Mouse (Mus musculus) hindlimb bud, embryonic 11.5 days (tissue): Measurements from ENCODE around the gene Smug1.

Experiments
- DNase-seq: peaks from one replicate; pipeline ENCODE4 v3.0.0-alpha.2; 2012; ENCODE audit warnings: low read depth, low spot score; ENCODE audit errors: extremely low spot score

Smug1 gene

GRCm38 (mm10) chr15:103178137-103178536 lies 11.2 kb upstream of the Smug1 start:
- no peak for DNase-seq

- DNase-seq = no peak
These were observed 10.7 kb upstream of the Smug1 start for GRCm38 (mm10) chr15:103177611-103178041.

GRCm38 (mm10) chr15:103176874-103177421 lies 10.1 kb upstream of the Smug1 start:
- DNase-seq = no peak

- DNase-seq = no peak
These were observed 6.4 kb upstream of the Smug1 start for GRCm38 (mm10) chr15:103173251-103173650.

- no peak for DNase-seq
These were observed 5.6 kb upstream of the Smug1 start for GRCm38 (mm10) chr15:103172537-103172936.

- DNase-seq = no peak
These were observed 4.4 kb upstream of the Smug1 start for GRCm38 (mm10) chr15:103171276-103171675.

- DNase-seq = no peak
These were observed 3.4 kb upstream of the Smug1 start for GRCm38 (mm10) chr15:103170316-103170679.

GRCm38 (mm10) chr15:103169612-103170315 lies 2.9 kb upstream of the Smug1 start:
- no peak for DNase-seq

GRCm38 (mm10) chr15:103168801-103169611 lies 2.1 kb upstream of the Smug1 start:
- DNase-seq = no peak

- no peak for DNase-seq
These were observed 894 bp upstream of the Smug1 start for GRCm38 (mm10) chr15:103167786-103168185.

- no peak for DNase-seq
These were observed 968 bp downstream of the Smug1 start for GRCm38 (mm10) chr15:103165924-103166323.

- DNase-seq = no peak
These were observed 1.5 kb downstream of the Smug1 start for GRCm38 (mm10) chr15:103165379-103165778.

- DNase-seq = peak; percentile 91
These were observed 3.5 kb downstream of the Smug1 start for GRCm38 (mm10) chr15:103163182-103163919.

GRCm38 (mm10) chr15:103157585-103157984 lies 9.3 kb downstream of the Smug1 start:
- DNase-seq = no peak

- no peak for DNase-seq
These were observed 10.0 kb downstream of the Smug1 start for GRCm38 (mm10) chr15:103156890-103157289.

- DNase-seq = no peak
These were observed 11.2 kb downstream of the Smug1 start for GRCm38 (mm10) chr15:103155366-103156321.

- no peak for DNase-seq
These were observed 13.8 kb downstream of the Smug1 start for GRCm38 (mm10) chr15:103152890-103153610.

- DNase-seq = no peak
These were observed 14.5 kb downstream of the Smug1 start for GRCm38 (mm10) chr15:103152371-103152770.

GRCm38 (mm10) chr15:103147779-103148178 lies 19.1 kb downstream of the Smug1 start:
- DNase-seq = no peak

GRCm38 (mm10) chr15:103147422-103147690 lies 19.5 kb downstream of the Smug1 start:
- no peak for DNase-seq
